Mouse (Mus musculus): Measurements from ENCODE around the gene L3mbtl1. TPM values are rescaled to one million over a fixed set of nuclear protein-coding genes. Genes with fewer than 3 reads are reported as not detected.
A peak's percentile ranks its signal among the peaks of the same experiment; 100 is the strongest.

Gene L3mbtl1
- polyA plus RNA-seq, 1 experiment from 2014 or later: 4.4 TPM

GRCm38 (mm10) chr2:162948221-162948620 is 4.9 kb downstream of the L3mbtl1 start:
- Histone ChIP-seq H3K4me2 (peak overlapping the region; percentile 32), H3K27me3 (replicated peaks) (0 out of 2 replicates have a peak, but pooled peaks cover 5% of the 10 kb centered on the region), H3K36me3 (replicated peaks) (no peaks in the 10 kb centered on the region), H3K4me3 (peak overlapping the region; percentile 9), H3K27ac (no peak overlapping the region), H3K4me1 (0 out of 2 replicates have a peak, but pooled peaks cover 5% of the 10 kb centered on the region), H3K9me3 (no peaks in the 10 kb centered on the region), H3K9ac (no peak overlapping the region)
- 54% methylated on average over 14 of the region's 14 CpGs for WGBS
- ATAC-seq (replicated peaks): no peak

- Histone ChIP-seq H3K27ac (no peak overlapping the region), H3K9me3 (no peaks in the 10 kb centered on the region), H3K27me3 (replicated peaks) (no peaks in the 10 kb centered on the region), H3K9ac (no peak overlapping the region), H3K4me1 (no peaks in the 10 kb centered on the region), H3K4me3 (no peak overlapping the region), H3K36me3 (replicated peaks) (no peaks in the 10 kb centered on the region), H3K4me2 (no peak overlapping the region)
- WGBS: 87% methylated on average over 2 of the region's 2 CpGs
- ATAC-seq (replicated peaks): no peak
Measured at GRCm38 (mm10) chr2:162950776-162951175, 7.5 kb downstream of the L3mbtl1 start.

GRCm38 (mm10) chr2:162956843-162957242 is 13.6 kb downstream of the L3mbtl1 start:
- Histone ChIP-seq H3K36me3 (replicated peaks) (no peaks in the 10 kb centered on the region), H3K4me2 (no peak overlapping the region), H3K27ac (no peak overlapping the region), H3K4me1 (no peaks in the 10 kb centered on the region), H3K27me3 (replicated peaks) (no peaks in the 10 kb centered on the region), H3K9ac (no peak overlapping the region), H3K4me3 (no peak overlapping the region), H3K9me3 (no peaks in the 10 kb centered on the region)
- ATAC-seq (replicated peaks): no peak
- 92% methylated on average over 2 of the region's 2 CpGs for WGBS

GRCm38 (mm10) chr2:162961321-162961720 is 18.0 kb downstream of the L3mbtl1 start:
- Histone ChIP-seq H3K27me3 (replicated peaks) (no peaks in the 10 kb centered on the region), H3K4me1 (no peaks in the 10 kb centered on the region), H3K4me3 (no peak overlapping the region), H3K4me2 (no peak overlapping the region), H3K27ac (no peak overlapping the region), H3K36me3 (replicated peaks) (no peaks in the 10 kb centered on the region), H3K9ac (no peak overlapping the region), H3K9me3 (no peaks in the 10 kb centered on the region)
- 73% methylated on average over 9 of the region's 10 CpGs for WGBS
- ATAC-seq (replicated peaks): no peak

GRCm38 (mm10) chr2:162966734-162967133 is 23.5 kb downstream of the L3mbtl1 start:
- Histone ChIP-seq H3K4me3 (no peak overlapping the region), H3K9me3 (no peaks in the 10 kb centered on the region), H3K4me2 (no peak overlapping the region), H3K27me3 (replicated peaks) (no peaks in the 10 kb centered on the region), H3K36me3 (replicated peaks) (no peaks in the 10 kb centered on the region), H3K4me1 (no peaks in the 10 kb centered on the region), H3K27ac (no peak overlapping the region), H3K9ac (no peak overlapping the region)
- no peak for ATAC-seq (replicated peaks)
- 91% methylated on average over 2 of the region's 2 CpGs for WGBS

GRCm38 (mm10) chr2:162968357-162968756 is 25.1 kb downstream of the L3mbtl1 start:
- H3K9ac ChIP-seq: no peak overlapping the region
- H3K27me3 ChIP-seq (replicated peaks): no peaks in the 10 kb centered on the region
- H3K9me3 ChIP-seq: no peaks in the 10 kb centered on the region
- H3K36me3 ChIP-seq (replicated peaks): no peaks in the 10 kb centered on the region
- no peak for ATAC-seq (replicated peaks)
- H3K27ac ChIP-seq: no peak overlapping the region
- 6% methylated on average over 5 of the region's 5 CpGs for WGBS
- no peak overlapping the region for H3K4me3 ChIP-seq
- H3K4me2 ChIP-seq: no peak overlapping the region
- H3K4me1 ChIP-seq: peaks cover under 1% of the 10 kb centered on the region; the same call in 1 of the 2 replicates

- Histone ChIP-seq H3K27me3 (replicated peaks) (no peaks in the 10 kb centered on the region), H3K4me1 (peaks cover 7% of the 10 kb centered on the region; the same call in 1 of the 2 replicates), H3K4me3 (no peak overlapping the region), H3K36me3 (replicated peaks) (no peaks in the 10 kb centered on the region), H3K4me2 (no peak overlapping the region), H3K9ac (no peak overlapping the region), H3K9me3 (no peaks in the 10 kb centered on the region), H3K27ac (no peak overlapping the region)
- 89% methylated on average over 3 of the region's 3 CpGs for WGBS
- no peak for ATAC-seq (replicated peaks)
Measured at GRCm38 (mm10) chr2:162969101-162969500, 25.8 kb downstream of the L3mbtl1 start.

- H3K9ac ChIP-seq: no peak overlapping the region
- H3K36me3 ChIP-seq (replicated peaks): no peaks in the 10 kb centered on the region
- H3K27me3 ChIP-seq (replicated peaks): no peaks in the 10 kb centered on the region
- no peaks in the 10 kb centered on the region for H3K9me3 ChIP-seq
- ATAC-seq (replicated peaks): no peak
- 89% methylated on average over 6 of the region's 6 CpGs for WGBS
- no peak overlapping the region for H3K27ac ChIP-seq
- no peak overlapping the region for H3K4me3 ChIP-seq
- H3K4me1 ChIP-seq: peaks cover 15% of the 10 kb centered on the region; the same call in 1 of the 2 replicates
- H3K4me2 ChIP-seq: no peak overlapping the region
Measured at GRCm38 (mm10) chr2:162970896-162971295, 27.6 kb downstream of the L3mbtl1 start.

GRCm38 (mm10) chr2:162972752-162973151 is 29.5 kb downstream of the L3mbtl1 start:
- no peak for ATAC-seq (replicated peaks)
- Histone ChIP-seq H3K9ac (no peak overlapping the region), H3K27me3 (replicated peaks) (no peaks in the 10 kb centered on the region), H3K36me3 (replicated peaks) (no peaks in the 10 kb centered on the region), H3K4me3 (no peak overlapping the region), H3K4me2 (no peak overlapping the region), H3K9me3 (no peaks in the 10 kb centered on the region), H3K27ac (no peak overlapping the region), H3K4me1 (peaks cover 15% of the 10 kb centered on the region; the same call in 1 of the 2 replicates)
- WGBS: 69% methylated on average over 7 of the region's 7 CpGs

GRCm38 (mm10) chr2:162973206-162973605 is 29.9 kb downstream of the L3mbtl1 start:
- Histone ChIP-seq H3K36me3 (replicated peaks) (no peaks in the 10 kb centered on the region), H3K9ac (no peak overlapping the region), H3K4me1 (peaks cover 15% of the 10 kb centered on the region; the same call in 1 of the 2 replicates), H3K4me2 (no peak overlapping the region), H3K27ac (no peak overlapping the region), H3K9me3 (no peaks in the 10 kb centered on the region), H3K27me3 (replicated peaks) (no peaks in the 10 kb centered on the region), H3K4me3 (no peak overlapping the region)
- no peak for ATAC-seq (replicated peaks)
- WGBS: 75% methylated on average over 5 of the region's 5 CpGs

GRCm38 (mm10) chr2:162973637-162974036 is 30.4 kb downstream of the L3mbtl1 start:
- Histone ChIP-seq H3K36me3 (replicated peaks) (no peaks in the 10 kb centered on the region), H3K4me1 (peaks cover 15% of the 10 kb centered on the region; the same call in 1 of the 2 replicates), H3K4me3 (no peak overlapping the region), H3K9me3 (no peaks in the 10 kb centered on the region), H3K27ac (no peak overlapping the region), H3K4me2 (no peak overlapping the region), H3K9ac (no peak overlapping the region), H3K27me3 (replicated peaks) (no peaks in the 10 kb centered on the region)
- WGBS: 16% methylated on average over 11 of the region's 11 CpGs
- no peak for ATAC-seq (replicated peaks)

GRCm38 (mm10) chr2:162975157-162975775 is 32.0 kb downstream of the L3mbtl1 start:
- Histone ChIP-seq H3K9me3 (no peaks in the 10 kb centered on the region), H3K4me1 (peaks cover 15% of the 10 kb centered on the region; the same call in 1 of the 2 replicates), H3K9ac (no peak overlapping the region), H3K36me3 (replicated peaks) (no peaks in the 10 kb centered on the region), H3K27me3 (replicated peaks) (no peaks in the 10 kb centered on the region), H3K4me2 (no peak overlapping the region), H3K27ac (no peak overlapping the region), H3K4me3 (no peak overlapping the region)
- ATAC-seq (replicated peaks): 0 out of 2 replicates have a peak, but pooled peaks have one; percentile 30
- WGBS: 77% methylated on average over 11 of the region's 11 CpGs

- no peaks in the 10 kb centered on the region for H3K9me3 ChIP-seq
- peaks cover 15% of the 10 kb centered on the region; the same call in 1 of the 2 replicates for H3K4me1 ChIP-seq
- H3K36me3 ChIP-seq (replicated peaks): no peaks in the 10 kb centered on the region
- H3K4me3 ChIP-seq: no peak overlapping the region
- no peak overlapping the region for H3K27ac ChIP-seq
- H3K27me3 ChIP-seq (replicated peaks): no peaks in the 10 kb centered on the region
- no peak for ATAC-seq (replicated peaks)
- H3K9ac ChIP-seq: no peak overlapping the region
- WGBS: 72% methylated on average over 4 of the region's 4 CpGs
- no peak overlapping the region for H3K4me2 ChIP-seq
Measured at GRCm38 (mm10) chr2:162976001-162976400, 32.7 kb downstream of the L3mbtl1 start.

Measured in midbrain, embryonic 15.5 days (tissue).